8 mouse cellular contexts compared by ENCODE assay signal in genomic region chr1:177259038-177259600, GRCm38 (mm10). TPM values are rescaled to one million over a fixed set of nuclear protein-coding genes. Genes with fewer than 3 reads are reported as not detected.
DNase-seq lines count a peak whose midpoint lies in the region; ATAC-seq and TF ChIP-seq lines count a peak whose summit lies in the region.

No protein-coding gene starts in this region.

- peak overlapping the region; percentile 99 for H3K4me3 ChIP-seq in cerebellum, adult 2 months (replicated peaks; ENCODE audit: insufficient read depth, low read depth, low read length)
- peak overlapping the region; percentile 55 for H3K4me3 ChIP-seq in thymus, adult 2 months (ENCODE audit: control insufficient read depth, insufficient read depth, low read length)
- H3K4me3 ChIP-seq in liver, embryonic 11.5 days (ENCODE audit: low read depth, low read length): peak overlapping the region; percentile 90

- peak overlapping the region; percentile 63 for H3K27ac ChIP-seq in cerebellum, adult 2 months (ENCODE audit: insufficient read depth, low read length)
- H3K27ac ChIP-seq in thymus, adult 2 months (ENCODE audit: control insufficient read depth, insufficient read depth, low read length): no peak overlapping the region
- H3K27ac ChIP-seq in liver, embryonic 11.5 days (ENCODE audit: low read depth, low read length): peak overlapping the region; percentile 90

- no peak for ATAC-seq in liver, embryonic 11.5 days (replicated peaks; ENCODE audit: low FRiP score)

- H3K4me1 ChIP-seq in cerebellum, adult 2 months (ENCODE audit: control insufficient read depth, insufficient read depth, low read length): no peaks in the 10 kb centered on the region
- peaks cover 4% of the 10 kb centered on the region for H3K4me1 ChIP-seq in thymus, adult 2 months (replicated peaks; ENCODE audit: control insufficient read depth, insufficient read depth, low read length)
- H3K4me1 ChIP-seq in liver, embryonic 11.5 days (replicated peaks; ENCODE audit: control insufficient read depth, insufficient read depth, low read length): 0 out of 2 replicates have a peak, but pooled peaks cover 3% of the 10 kb centered on the region

- peak overlapping the region; percentile 95 for H3K4me2 ChIP-seq in liver, embryonic 11.5 days

- no peak for TF ChIP-seq POLR2A in cerebellum, adult 2 months (IDR thresholded peaks at IDR 0.05; ENCODE audit: borderline replicate concordance, insufficient read depth, low read length)
- TF ChIP-seq POLR2A in thymus, adult 2 months (IDR thresholded peaks at IDR 0.05; ENCODE audit: control insufficient read depth, extremely low read depth, insufficient read depth, low read length, poor library complexity): no peak

- H3K27me3 ChIP-seq in cerebellum, adult 2 months (ENCODE audit: control insufficient read depth, insufficient read depth, low read length): no peaks in the 10 kb centered on the region
- H3K27me3 ChIP-seq in thymus, adult 2 months (ENCODE audit: control insufficient read depth, insufficient read depth, low read length): no peaks in the 10 kb centered on the region
- H3K27me3 ChIP-seq in liver, embryonic 11.5 days (replicated peaks; ENCODE audit: control insufficient read depth, insufficient read depth, low read length): no peaks in the 10 kb centered on the region

- H3K36me3 ChIP-seq in thymus, adult 2 months (ENCODE audit: control insufficient read depth, insufficient read depth, low read length): no peaks in the 10 kb centered on the region
- H3K36me3 ChIP-seq in liver, embryonic 11.5 days (ENCODE audit: control insufficient read depth, insufficient read depth, low read length): no peaks in the 10 kb centered on the region

- TF ChIP-seq CTCF in cerebellum, adult 2 months (IDR thresholded peaks at IDR 0.05; ENCODE audit: borderline replicate concordance, insufficient read depth, low read depth, low read length): no peak
- no peak for TF ChIP-seq CTCF in thymus, adult 2 months (IDR thresholded peaks at IDR 0.05; ENCODE audit: borderline replicate concordance, control insufficient read depth, extremely low read depth, insufficient read depth, low read length, poor library complexity)

- no peak for DNase-seq in cerebellum, adult 2 months
- no peak for DNase-seq in cerebellum, adult 9-10 months
- DNase-seq in thymus, adult 2 months: no peak
- no peak for DNase-seq in thymus, postnatal 4 days
- DNase-seq in liver, embryonic 11.5 days (ENCODE audit: low spot score): no peak
- peak; percentile 9 for DNase-seq in testis, postnatal 14 days (ENCODE audit: low spot score)
- no peak for DNase-seq in cerebellum, adult 11 months
- no peak for DNase-seq in frontal cortex, postnatal 36 days (ENCODE audit: low spot score in 2 of 2)

- WGBS in cerebellum, adult 2 months: 26% methylated on average over 16 of the region's 16 CpGs
- 10% methylated on average over 16 of the region's 16 CpGs for WGBS in thymus, adult 2 months
- WGBS in liver, embryonic 11.5 days: 22% methylated on average over 16 of the region's 16 CpGs

- H3K9me3 ChIP-seq in liver, embryonic 11.5 days (ENCODE audit: control insufficient read depth, low read length): no peaks in the 10 kb centered on the region

- peak overlapping the region; percentile 82 for H3K9ac ChIP-seq in liver, embryonic 11.5 days (ENCODE audit: low read depth, low read length)

RNA-seq across cellular contexts. Expression of gene Akt3, which starts 1.1 kb away (rescaled TPM):
- 39.8 and 40.0 TPM in 2 replicates for polyA plus RNA-seq in cerebellum, adult 2 months (2012; rRNA removed)
- 6.6 and 7.4 TPM in 2 replicates for polyA plus RNA-seq in thymus, adult 2 months (2012; rRNA removed)
- 3.5 and 4.3 TPM in 2 replicates for polyA plus RNA-seq in liver, embryonic 11.5 days (2014; fragmentation: Nextera tagmentation; extraction: Ambion mirVana)
